Mouse (Mus musculus): ENCODE results near the gene Klf14. TPM values are rescaled to one million over a fixed set of nuclear protein-coding genes. Genes with fewer than 3 reads are reported as not detected.

Gene Klf14
- polyA plus RNA-seq, 1 experiment from 2014 or later = 1.9 TPM

GRCm38 (mm10) chr6:30921826-30922225, 37.1 kb downstream of the Klf14 start:
- Histone ChIP-seq H3K4me3 (no peak overlapping the region), H3K36me3 (no peaks in the 10 kb centered on the region), H3K4me1 (peaks cover 5% of the 10 kb centered on the region; the same call in 1 of the 2 replicates), H3K4me2 (0 out of 2 replicates have a peak overlapping the region, but pooled peaks have one; percentile 44), H3K27me3 (no peaks in the 10 kb centered on the region), H3K9ac (no peak overlapping the region), H3K27ac (no peak overlapping the region), H3K9me3 (no peaks in the 10 kb centered on the region)
- 71% methylated on average over 10 of the region's 11 CpGs for WGBS
- ATAC-seq (ENCODE audit: insufficient number of reproducible peaks, insufficient read depth, low FRiP score, low TSS enrichment, low read depth) = no peak

- Histone ChIP-seq H3K4me3 (0 out of 2 replicates have a peak overlapping the region, but pooled peaks have one; percentile 9), H3K27me3 (no peaks in the 10 kb centered on the region), H3K9me3 (no peaks in the 10 kb centered on the region), H3K27ac (no peak overlapping the region), H3K4me1 (peaks cover 5% of the 10 kb centered on the region; the same call in 1 of the 2 replicates), H3K9ac (no peak overlapping the region), H3K4me2 (peak overlapping the region; percentile 44), H3K36me3 (no peaks in the 10 kb centered on the region)
- ATAC-seq (ENCODE audit: insufficient number of reproducible peaks, insufficient read depth, low FRiP score, low TSS enrichment, low read depth) = no peak
- 48% methylated on average over 21 of the region's 21 CpGs for WGBS
Measured at GRCm38 (mm10) chr6:30920834-30921675, 37.8 kb downstream of the Klf14 start.

GRCm38 (mm10) chr6:30915473-30915872, 43.4 kb downstream of the Klf14 start, which contains the start of gene Tsga13:
Tsga13 (minus strand) TSS chr6:30915573.
- WGBS = 88% methylated on average over 2 of the region's 2 CpGs
- no peaks in the 10 kb centered on the region for H3K4me1 ChIP-seq
- no peak within 1 kb of the TSS for H3K27ac ChIP-seq
- H3K36me3 ChIP-seq = no peaks in the 10 kb centered on the region
- no peak within 1 kb of the TSS for H3K9ac ChIP-seq
- no peak within 1 kb of the TSS for H3K4me2 ChIP-seq
- no peak for ATAC-seq (ENCODE audit: insufficient number of reproducible peaks, insufficient read depth, low FRiP score, low TSS enrichment, low read depth)
- H3K4me3 ChIP-seq = no peak within 1 kb of the TSS
- H3K9me3 ChIP-seq = no peaks in the 10 kb centered on the region
- H3K27me3 ChIP-seq = no peaks in the 10 kb centered on the region

GRCm38 (mm10) chr6:30907970-30908369, 50.9 kb downstream of the Klf14 start:
- H3K4me2 ChIP-seq = no peak overlapping the region
- no peaks in the 10 kb centered on the region for H3K9me3 ChIP-seq
- no peak for ATAC-seq (ENCODE audit: insufficient number of reproducible peaks, insufficient read depth, low FRiP score, low TSS enrichment, low read depth)
- H3K9ac ChIP-seq = no peak overlapping the region
- H3K4me3 ChIP-seq = no peak overlapping the region
- no peaks in the 10 kb centered on the region for H3K27me3 ChIP-seq
- 44% methylated on average over 3 of the region's 3 CpGs for WGBS
- H3K27ac ChIP-seq = no peak overlapping the region
- H3K4me1 ChIP-seq = no peaks in the 10 kb centered on the region
- H3K36me3 ChIP-seq = no peaks in the 10 kb centered on the region

Other genes starting within 250 kb of the Klf14 start
- gene Mest, start 235.5 kb downstream of the Klf14 start, polyA plus RNA-seq (2015; fragmentation: Nextera tagmentation; extraction: Ambion mirVana) = 874 and 912 TPM in 2 replicates
- gene Copg2, start 62.3 kb downstream of the Klf14 start, polyA plus RNA-seq (2015; fragmentation: Nextera tagmentation; extraction: Ambion mirVana) = 21.5 and 28.0 TPM in 2 replicates
- gene Tsga13, start 43.5 kb downstream of the Klf14 start, polyA plus RNA-seq (2015; fragmentation: Nextera tagmentation; extraction: Ambion mirVana) = 0.45 TPM in 1 of 2 replicates, not detected in the other

All from embryonic facial prominence, embryonic 13.5 days (tissue).